Mouse (Mus musculus) neural tube, embryonic 11.5 days (tissue): Measurements from ENCODE around the gene Exosc2. TPM values are rescaled to one million over a fixed set of nuclear protein-coding genes. Genes with fewer than 3 reads are reported as not detected.

Experiments
- polyA plus RNA-seq: library from polyadenylated mRNA; unstranded; fragments of >200 nt; fragmentation: Nextera tagmentation; extraction: Ambion mirVana; gene quantifications from 2 replicates; pipeline ENCODE4 v1.2.1, GENCODE M21; 2014

The Exosc2 gene
- polyA plus RNA-seq, 1 experiment from 2014 or later: 54.7 TPM

Other genes starting within 250 kb of the Exosc2 start
- 30.8 and 34.5 TPM in 2 replicates for gene Ass1, start 200.5 kb upstream of the Exosc2 start, polyA plus RNA-seq
- gene Fubp3, start 98.1 kb upstream of the Exosc2 start, polyA plus RNA-seq: 87.0 and 90.9 TPM in 2 replicates
- gene Prdm12, start 30.7 kb upstream of the Exosc2 start, polyA plus RNA-seq: 16.4 and 23.0 TPM in 2 replicates
- 48.4 and 49.0 TPM in 2 replicates for gene Abl1, start 17.7 kb downstream of the Exosc2 start, polyA plus RNA-seq
- 0.09 and 0.31 TPM in 2 replicates for gene Qrfp, start 139.9 kb downstream of the Exosc2 start, polyA plus RNA-seq
- gene Fibcd1, start 175.3 kb downstream of the Exosc2 start, polyA plus RNA-seq: 0.51 and 1.2 TPM in 2 replicates
- gene Lamc3, start 216.6 kb downstream of the Exosc2 start, polyA plus RNA-seq: 6.6 and 8.1 TPM in 2 replicates